Mouse (Mus musculus): Measurements from ENCODE around the gene Vat1l. TPM values are rescaled to one million over a fixed set of nuclear protein-coding genes. Genes with fewer than 3 reads are reported as not detected.

Vat1l gene
- total and polyA plus RNA-seq, 3 experiments, result not detected

DNA sequence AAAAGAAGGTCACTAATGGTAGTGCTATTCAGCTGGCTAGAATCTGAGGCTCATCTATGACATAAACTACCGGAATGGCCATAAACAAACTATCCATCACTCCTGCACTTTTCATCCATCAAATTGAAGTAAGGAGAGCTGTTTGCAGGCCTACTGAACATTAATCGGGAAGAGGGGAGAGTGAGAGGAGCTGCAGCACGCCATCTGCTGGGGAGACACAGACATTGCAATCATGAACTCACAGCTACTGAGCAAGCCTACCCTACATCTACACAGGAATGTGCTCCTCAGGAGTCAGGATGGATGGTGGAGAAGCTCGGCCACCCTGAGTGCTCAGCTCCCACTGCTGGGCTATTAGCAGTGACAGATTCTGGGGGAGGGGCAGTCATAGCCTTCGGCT is 136.9 kb downstream of the Vat1l start:
- no peak overlapping the region for H3K4me3 ChIP-seq (ENCODE audit: control insufficient read depth in 1 of 2, insufficient read depth in 1 of 2, low read depth in 2 of 2, low read length in 2 of 2)
- H3K9ac ChIP-seq (ENCODE audit: control insufficient read depth, low read depth, low read length, poor library complexity, severe bottlenecking), result no peak overlapping the region
- no peaks in the 10 kb centered on the region for H3K36me3 ChIP-seq (ENCODE audit: control insufficient read depth in 1 of 2, insufficient read depth in 2 of 2, low read length in 2 of 2)
- H3K79me2 ChIP-seq (ENCODE audit: control insufficient read depth, insufficient read depth, low read length, poor library complexity), result no peaks in the 10 kb centered on the region
- H3K27ac ChIP-seq (ENCODE audit: control insufficient read depth, low read depth, low read length), result no peak overlapping the region
- H3K27me3 ChIP-seq (ENCODE audit: control insufficient read depth in 1 of 2, insufficient read depth in 2 of 2, low read length in 2 of 2), result no peaks in the 10 kb centered on the region
- peak; percentile 3 for DNase-seq (ENCODE audit: low read depth, low spot score)
- no peak for TF ChIP-seq SIN3A (IDR thresholded peaks at IDR 0.05; ENCODE audit: low read length)
- TF ChIP-seq CTCF (IDR thresholded peaks at IDR 0.05 in 2 of 3, conservative IDR thresholded peaks at IDR 0.05 in 1 of 3; ENCODE audit: control insufficient read depth in 1 of 3, insufficient read depth in 1 of 3, low read depth in 2 of 3, low read length in 3 of 3, poor library complexity in 1 of 3, severe bottlenecking in 1 of 3), result peak in 1 of 3 experiments; percentile 10; a peak in 1 of 6 replicates
- H3K4me1 ChIP-seq (ENCODE audit: control insufficient read depth in 1 of 2, insufficient read depth in 2 of 2, low read length in 2 of 2), result no peaks in the 10 kb centered on the region
- H3K9me3 ChIP-seq (replicated peaks; ENCODE audit: insufficient read depth, low read length), result no peaks in the 10 kb centered on the region

DNA sequence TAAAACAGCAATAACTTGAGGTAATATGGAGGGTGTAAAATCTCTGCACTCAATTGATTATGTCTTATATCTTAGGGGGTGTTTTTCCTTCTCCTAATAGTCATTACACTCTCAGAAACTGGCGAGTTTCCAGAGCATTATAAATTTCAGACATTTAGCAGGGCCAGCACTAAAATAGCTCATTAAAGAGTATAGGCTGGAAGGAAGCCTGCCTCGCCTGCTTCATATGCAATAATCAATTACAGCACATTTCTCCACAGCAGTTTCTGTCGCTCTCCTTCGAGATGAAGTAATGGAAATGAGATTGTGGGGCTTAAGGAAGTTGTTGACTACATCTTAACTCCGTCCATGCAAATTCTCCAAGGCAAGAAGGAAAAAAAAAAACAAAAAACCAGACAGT is 139.4 kb downstream of the Vat1l start:
- H3K4me3 ChIP-seq (ENCODE audit: control insufficient read depth in 1 of 2, insufficient read depth in 1 of 2, low read depth in 2 of 2, low read length in 2 of 2), result no peak overlapping the region
- no peaks in the 10 kb centered on the region for H3K9me3 ChIP-seq (replicated peaks; ENCODE audit: insufficient read depth, low read length)
- H3K79me2 ChIP-seq (ENCODE audit: control insufficient read depth, insufficient read depth, low read length, poor library complexity), result no peaks in the 10 kb centered on the region
- H3K4me1 ChIP-seq (ENCODE audit: control insufficient read depth in 1 of 2, insufficient read depth in 2 of 2, low read length in 2 of 2), result no peaks in the 10 kb centered on the region
- no peaks in the 10 kb centered on the region for H3K36me3 ChIP-seq (ENCODE audit: control insufficient read depth in 1 of 2, insufficient read depth in 2 of 2, low read length in 2 of 2)
- H3K27me3 ChIP-seq (ENCODE audit: control insufficient read depth in 1 of 2, insufficient read depth in 2 of 2, low read length in 2 of 2), result no peaks in the 10 kb centered on the region
- TF ChIP-seq ZC3H11A (IDR thresholded peaks at IDR 0.05; ENCODE audit: low read depth, low read length), result no peak
- TF ChIP-seq KAT2A (conservative IDR thresholded peaks at IDR 0.05; ENCODE audit: low read depth, low read length), result no peak
- TF ChIP-seq ZMIZ1 (IDR thresholded peaks at IDR 0.05; ENCODE audit: low read depth, low read length), result no peak
- TF ChIP-seq USF2 (IDR thresholded peaks at IDR 0.05; ENCODE audit: borderline replicate concordance in 1 of 2, insufficient read depth in 1 of 2, low read depth in 1 of 2, low read length in 2 of 2), result no peak
- TF ChIP-seq MYB (IDR thresholded peaks at IDR 0.05; ENCODE audit: low read depth, low read length), result no peak
- TF ChIP-seq MAZ (IDR thresholded peaks at IDR 0.05; ENCODE audit: low read depth, low read length), result no peak
- TF ChIP-seq SIN3A (IDR thresholded peaks at IDR 0.05; ENCODE audit: low read length), result no peak
- TF ChIP-seq MYC (IDR thresholded peaks at IDR 0.05; ENCODE audit: low read depth, low read length), result no peak
- no peak overlapping the region for H3K27ac ChIP-seq (ENCODE audit: control insufficient read depth, low read depth, low read length)
- no peak for DNase-seq (ENCODE audit: low read depth, low spot score)
- no peak overlapping the region for H3K9ac ChIP-seq (ENCODE audit: control insufficient read depth, low read depth, low read length, poor library complexity, severe bottlenecking)

DNA sequence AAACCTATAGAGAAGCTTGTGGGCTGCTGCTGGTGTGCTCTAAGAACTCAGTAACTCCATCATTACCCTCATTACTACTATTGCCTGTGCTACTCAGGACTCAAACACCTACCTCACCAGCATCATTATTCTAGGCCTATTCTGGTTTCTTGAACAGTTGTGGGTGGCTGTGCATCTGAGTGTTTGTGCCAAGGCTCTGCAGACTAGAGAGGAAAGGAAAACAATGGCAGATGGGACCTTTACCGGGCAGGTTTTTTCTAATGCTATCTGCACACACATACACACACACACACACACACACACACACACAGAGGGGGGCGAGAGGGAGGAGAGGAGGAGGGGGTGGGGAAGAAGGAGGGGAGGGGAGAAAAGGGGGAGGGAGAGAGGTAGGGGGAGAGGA is 140.6 kb downstream of the Vat1l start:
- DNase-seq (ENCODE audit: low read depth, low spot score), result no peak
- H3K27ac ChIP-seq (ENCODE audit: control insufficient read depth, low read depth, low read length), result no peak overlapping the region
- TF ChIP-seq TBP (IDR thresholded peaks at IDR 0.05; ENCODE audit: low read depth, low read length) (no peak), SMC3 (IDR thresholded peaks at IDR 0.05; ENCODE audit: low read depth, low read length) (no peak), MAFK (IDR thresholded peaks at IDR 0.05; ENCODE audit: borderline replicate concordance, low read depth, low read length) (no peak), UBTF (IDR thresholded peaks at IDR 0.05; ENCODE audit: borderline replicate concordance, insufficient read depth, low read depth, low read length) (no peak), BHLHE40 (IDR thresholded peaks at IDR 0.05; ENCODE audit: borderline replicate concordance, low read depth, low read length) (no peak), ZC3H11A (IDR thresholded peaks at IDR 0.05; ENCODE audit: low read depth, low read length) (no peak), GATA1 (IDR thresholded peaks at IDR 0.05; ENCODE audit: low read depth, low read length) (no peak), RCOR1 (IDR thresholded peaks at IDR 0.05; ENCODE audit: low read depth, low read length) (no peak), MAX (IDR thresholded peaks at IDR 0.05; ENCODE audit: low read length) (no peak)
- no peaks in the 10 kb centered on the region for H3K9me3 ChIP-seq (replicated peaks; ENCODE audit: insufficient read depth, low read length)
- H3K36me3 ChIP-seq (ENCODE audit: control insufficient read depth in 1 of 2, insufficient read depth in 2 of 2, low read length in 2 of 2), result no peaks in the 10 kb centered on the region
- H3K4me1 ChIP-seq (ENCODE audit: control insufficient read depth in 1 of 2, insufficient read depth in 2 of 2, low read length in 2 of 2), result no peaks in the 10 kb centered on the region
- no peak overlapping the region for H3K4me3 ChIP-seq (ENCODE audit: control insufficient read depth in 1 of 2, insufficient read depth in 1 of 2, low read depth in 2 of 2, low read length in 2 of 2)
- no peak overlapping the region for H3K9ac ChIP-seq (ENCODE audit: control insufficient read depth, low read depth, low read length, poor library complexity, severe bottlenecking)
- no peaks in the 10 kb centered on the region for H3K27me3 ChIP-seq (ENCODE audit: control insufficient read depth in 1 of 2, insufficient read depth in 2 of 2, low read length in 2 of 2)
- H3K79me2 ChIP-seq (ENCODE audit: control insufficient read depth, insufficient read depth, low read length, poor library complexity), result no peaks in the 10 kb centered on the region
